In the genomic region with DNA sequence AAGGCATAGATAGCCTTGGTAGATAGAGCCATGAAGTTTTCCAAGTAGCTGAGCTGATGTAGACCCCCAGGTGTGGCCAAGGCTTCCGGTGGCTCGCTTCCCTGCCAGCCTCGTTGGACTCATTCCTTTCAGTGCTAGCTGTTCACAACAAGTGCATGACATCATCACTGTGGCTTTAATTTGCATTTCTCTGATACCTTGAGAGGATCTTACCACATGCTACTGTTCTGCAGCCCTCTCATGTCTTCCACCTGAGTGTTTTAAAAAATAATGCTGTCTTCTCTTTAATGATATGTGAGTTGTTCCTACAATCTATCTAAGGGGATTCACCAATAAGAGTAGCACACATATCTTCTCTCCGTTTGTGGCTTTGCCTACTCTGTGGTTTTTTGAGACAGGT, we compare ENCODE assay signal across 19 mouse cellular contexts. TPM values are rescaled to one million over a fixed set of nuclear protein-coding genes. Genes with fewer than 3 reads are reported as not detected.
DNase-seq lines count a peak whose midpoint lies in the region; TF ChIP-seq lines count a peak whose summit lies in the region.
"Had no signal": no experiment of that assay in that cellular context is flagged by ENCODE, and none has a peak within 500 bp of the region (broad histone marks: within the 10 kb centered on the region; RNA-seq: fewer than 3 reads in every experiment).

No protein-coding gene starts in this region.

- dilution Hi-C loops in CH12.LX (cut with MboI; ENCODE audit: extremely low pct_ligation_motif_present, extremely low pct_unique_long_range_greater_than_20kb, low sequenced_read_pairs), result no loop called here

- H3K79me2 ChIP-seq in CH12.LX (replicated peaks; ENCODE audit: control insufficient read depth, extremely low read depth, insufficient read depth, poor library complexity, severe bottlenecking), result no peaks in the 10 kb centered on the region

- H3K36me3 ChIP-seq in CH12.LX (replicated peaks in 1 of 2; ENCODE audit: control insufficient read depth in 1 of 2, insufficient read depth in 1 of 2, low read length in 1 of 2), result no peaks in the 10 kb centered on the region
- H3K36me3 ChIP-seq: G1E had no signal

- no peak overlapping the region for H3K9ac ChIP-seq in CH12.LX (ENCODE audit: insufficient read depth, low read depth)

- peak; percentile 51 for DNase-seq in CH12.LX (ENCODE audit: extremely low read depth)
- no peak for DNase-seq in frontal cortex, adult 2 months (ENCODE audit: extremely low spot score in 1 of 2, low spot score in 1 of 2)
- DNase-seq: adrenal gland, adult 2 months; adrenal gland, adult 8-10 months; adrenal gland, postnatal 10 days; adrenal gland, postnatal 14 days; adrenal gland, postnatal 25 days; adrenal gland, postnatal 36 days; B cell, adult 2 months; cerebellum, adult 11 months; cerebellum, adult 11-12 months; cerebellum, adult 18-20 months; cerebellum, adult 2 months; cerebellum, adult 8-10 months had no signal

- no peak overlapping the region for H3K27ac ChIP-seq in CH12.LX (ENCODE audit: insufficient read depth, low read depth)

- TF ChIP-seq EP300 in CH12.LX (IDR thresholded peaks at IDR 0.05; ENCODE audit: low read length), result peak; percentile 47

- peaks cover 0 to 14% of the 10 kb centered on the region in 2 experiments; a peak in 2 of 4 replicates for H3K4me1 ChIP-seq in CH12.LX (ENCODE audit: control insufficient read depth in 1 of 2, insufficient read depth in 2 of 2)

- TF ChIP-seq CTCF in CH12.LX (conservative IDR thresholded peaks at IDR 0.05 in 1 of 2, IDR thresholded peaks at IDR 0.05 in 1 of 2; ENCODE audit: low read depth in 2 of 2, low read length in 2 of 2), result no peak

- H3K4me2 ChIP-seq in CH12.LX (ENCODE audit: insufficient read depth, low read depth, poor library complexity, severe bottlenecking), result no peak overlapping the region

- no peaks in the 10 kb centered on the region for H3K9me3 ChIP-seq in CH12.LX (replicated peaks; ENCODE audit: low read length)
- H3K9me3 ChIP-seq: G1E had no signal

- in situ Hi-C loops in CH12.LX (cut with MboI; ENCODE audit: low pct_ligation_motif_present, low pct_unique_long_range_greater_than_20kb, low sequenced_read_pairs), result no loop called here

- H3K4me3 ChIP-seq in CH12.LX (replicated peaks in 1 of 3; ENCODE audit: low read depth in 2 of 3, low read length in 2 of 3, poor library complexity in 1 of 3), result no peak overlapping the region

- TF ChIP-seq POLR2A in CH12.LX (IDR thresholded peaks at IDR 0.05; ENCODE audit: low read depth, low read length), result no peak

- no peak for TF ChIP-seq RAD21 in CH12.LX (IDR thresholded peaks at IDR 0.05; ENCODE audit: low read depth, low read length)

- peaks cover 11% of the 10 kb centered on the region for H3K27me3 ChIP-seq in CH12.LX (replicated peaks)

TF ChIP-seq in CH12.LX, 34 proteins besides CTCF, POLR2A, EP300 and RAD21:
- TF ChIP-seq PAX5 (IDR thresholded peaks at IDR 0.05; ENCODE audit: low read length), result no peak
- no peak for TF ChIP-seq USF2 (conservative IDR thresholded peaks at IDR 0.05; ENCODE audit: low read depth, low read length)
- peak; percentile 68; the same call in 1 of the 2 replicates for TF ChIP-seq JUN (IDR thresholded peaks at IDR 0.05; ENCODE audit: insufficient read depth, low read depth, low read length)
- TF ChIP-seq MYC (IDR thresholded peaks at IDR 0.05; ENCODE audit: low read depth, low read length), result peak; percentile 55; the same call in 1 of the 2 replicates
- 0 out of 2 replicates have a peak, but pooled peaks have one; percentile 39 for TF ChIP-seq JUND (conservative IDR thresholded peaks at IDR 0.05; ENCODE audit: low read depth, low read length)
- peak; percentile 25; the same call in 1 of the 2 replicates for TF ChIP-seq ETS1 (conservative IDR thresholded peaks at IDR 0.05; ENCODE audit: low read depth, low read length)
- TF ChIP-seq POLR2AphosphoS2 (IDR thresholded peaks at IDR 0.05; ENCODE audit: low read depth, low read length), result no peak
- no peak for TF ChIP-seq USF1 (IDR thresholded peaks at IDR 0.05; ENCODE audit: low read depth, low read length)

RNA-seq across cellular contexts. Expression of a gene that starts 25.0 kb away (rescaled TPM):
- total RNA-seq in CH12.LX (2012; rRNA removed) (0.04 TPM in 1 of 2 replicates, not detected in the other), CH12.LX (2014; rRNA removed) (not detected in 2 replicates)
- 0.07 TPM in 1 of 2 replicates, not detected in the other for polyA plus RNA-seq in CH12.LX (2012; ENCODE audit: insufficient read length, low read depth)
- 13.0 and 13.1 TPM in 2 replicates for polyA plus RNA-seq in frontal cortex, adult 2 months (2012; rRNA removed)
- total RNA-seq: adrenal gland, postnatal 25 days; adrenal gland, postnatal 36 days; G1E; MEL had no signal
- polyA plus RNA-seq: activated CD4-positive, CD25-positive, alpha-beta regulatory T cell, adult 4 months; adrenal gland, adult 2 months; C2C12; CD4-positive, CD25-positive, alpha-beta regulatory T cell, adult 4 months; G1E had no signal

Comparison
In these comparisons a context has a peak if more than half of its experiments do, and no peak if none do; other contexts are left out.
1. RNA of a gene that starts 25.0 kb away (polyA plus RNA-seq): 13.0 to 13.1 TPM in frontal cortex, adult 2 months; 0.07 TPM in CH12.LX; every median in the first group is over 10 times any median in the second.